Mouse (Mus musculus): ENCODE results near the gene Tulp4. TPM values are rescaled to one million over a fixed set of nuclear protein-coding genes. Genes with fewer than 3 reads are reported as not detected.

The Tulp4 gene
- polyA plus RNA-seq, 1 experiment from 2014 or later = 14.2 TPM

- Histone ChIP-seq H3K27ac (ENCODE audit: low read depth) (no peak overlapping the region), H3K9ac (replicated peaks) (no peak overlapping the region), H3K4me3 (ENCODE audit: low read depth, low read length) (no peak overlapping the region), H3K9me3 (ENCODE audit: low read length) (no peaks in the 10 kb centered on the region), H3K4me1 (ENCODE audit: insufficient read depth) (no peaks in the 10 kb centered on the region), H3K27me3 (ENCODE audit: insufficient read depth, low read length) (no peaks in the 10 kb centered on the region), H3K36me3 (replicated peaks; ENCODE audit: insufficient read depth, low read length) (no peaks in the 10 kb centered on the region), H3K4me2 (ENCODE audit: low read depth, low read length) (no peak overlapping the region)
- 51% methylated on average over 3 of the region's 3 CpGs for whole genome bisulfite sequencing (ENCODE audit: insufficient replicate concordance)
- no peak for TF ChIP-seq CTCF (IDR thresholded peaks at IDR 0.05; ENCODE audit: low read depth)
- no peak for TF ChIP-seq EP300 (IDR thresholded peaks at IDR 0.05; ENCODE audit: low read depth)
- DNase-seq (no peak), ATAC-seq (no peak)
Measured at GRCm38 (mm10) chr17:6128039-6128438, 21.8 kb downstream of the Tulp4 start.

GRCm38 (mm10) chr17:6129361-6129760 lies 23.1 kb downstream of the Tulp4 start:
- H3K27ac ChIP-seq (ENCODE audit: low read depth) = no peak overlapping the region
- no peaks in the 10 kb centered on the region for H3K9me3 ChIP-seq (ENCODE audit: low read length)
- H3K4me3 ChIP-seq (ENCODE audit: low read depth, low read length) = no peak overlapping the region
- ATAC-seq (no peak), DNase-seq (no peak)
- H3K36me3 ChIP-seq (replicated peaks; ENCODE audit: insufficient read depth, low read length) = no peaks in the 10 kb centered on the region
- 75% methylated on average over 4 of the region's 4 CpGs for WGBS (ENCODE audit: insufficient replicate concordance)
- no peak overlapping the region for H3K9ac ChIP-seq (replicated peaks)
- no peak overlapping the region for H3K4me2 ChIP-seq (ENCODE audit: low read depth, low read length)
- no peaks in the 10 kb centered on the region for H3K4me1 ChIP-seq (ENCODE audit: insufficient read depth)
- TF ChIP-seq EP300 (IDR thresholded peaks at IDR 0.05; ENCODE audit: low read depth) (no peak), CTCF (IDR thresholded peaks at IDR 0.05; ENCODE audit: low read depth) (no peak)
- no peaks in the 10 kb centered on the region for H3K27me3 ChIP-seq (ENCODE audit: insufficient read depth, low read length)

DNA sequence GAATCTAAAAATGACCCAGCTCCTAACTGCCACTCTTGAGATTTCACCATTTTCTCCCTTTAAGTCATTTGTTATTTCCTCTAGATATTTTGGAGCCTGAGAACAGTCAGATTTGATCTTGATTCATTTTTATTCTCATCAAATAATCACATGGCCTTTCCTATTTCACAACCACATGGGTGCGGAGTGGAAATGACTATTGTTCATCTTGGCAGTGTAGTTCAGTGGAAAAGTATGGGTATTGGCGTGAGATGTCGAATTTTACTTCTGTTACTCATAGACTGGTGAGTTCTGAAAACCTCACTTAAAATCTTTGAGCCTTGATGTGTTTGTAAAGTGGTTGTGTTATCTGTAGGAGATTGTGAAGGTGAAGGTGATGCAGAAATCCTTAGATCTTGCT lies 24.8 kb downstream of the Tulp4 start:
- no peak overlapping the region for H3K27ac ChIP-seq (ENCODE audit: low read depth)
- no peak overlapping the region for H3K9ac ChIP-seq (replicated peaks)
- H3K36me3 ChIP-seq (replicated peaks; ENCODE audit: insufficient read depth, low read length) = no peaks in the 10 kb centered on the region
- no peaks in the 10 kb centered on the region for H3K9me3 ChIP-seq (ENCODE audit: low read length)
- H3K4me2 ChIP-seq (ENCODE audit: low read depth, low read length) = no peak overlapping the region
- TF ChIP-seq CTCF (IDR thresholded peaks at IDR 0.05; ENCODE audit: low read depth) = no peak
- TF ChIP-seq EP300 (IDR thresholded peaks at IDR 0.05; ENCODE audit: low read depth) = no peak
- 83% methylated on average over 3 of the region's 3 CpGs for WGBS (ENCODE audit: insufficient replicate concordance)
- no peak overlapping the region for H3K4me3 ChIP-seq (ENCODE audit: low read depth, low read length)
- no peaks in the 10 kb centered on the region for H3K4me1 ChIP-seq (ENCODE audit: insufficient read depth)
- H3K27me3 ChIP-seq (ENCODE audit: insufficient read depth, low read length) = no peaks in the 10 kb centered on the region
- no peak for DNase-seq
- ATAC-seq = no peak

GRCm38 (mm10) chr17:6140875-6141274 lies 34.6 kb downstream of the Tulp4 start:
- no peak for ATAC-seq
- DNase-seq = no peak

DNA sequence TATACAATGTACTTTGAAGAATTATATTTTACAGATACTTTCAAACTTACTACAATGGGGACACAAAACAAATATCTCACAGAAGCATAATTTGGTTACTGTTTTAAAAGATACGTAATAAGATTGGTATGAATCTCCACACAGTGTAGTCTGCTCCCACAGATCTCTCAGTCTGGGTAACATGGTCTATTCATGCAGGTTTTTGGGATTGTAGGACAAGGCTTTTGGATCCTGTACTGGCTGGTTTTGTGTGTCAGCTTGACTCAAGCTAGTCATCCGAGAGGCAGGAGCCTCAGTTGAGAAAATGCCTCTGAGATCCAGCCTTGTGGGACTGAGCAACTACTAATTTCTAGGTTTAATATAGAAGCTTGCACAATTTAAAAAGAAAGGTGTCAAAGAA lies 35.1 kb downstream of the Tulp4 start:
- Histone ChIP-seq H3K9me3 (ENCODE audit: low read length) (no peaks in the 10 kb centered on the region), H3K4me2 (ENCODE audit: low read depth, low read length) (no peak overlapping the region), H3K36me3 (replicated peaks; ENCODE audit: insufficient read depth, low read length) (no peaks in the 10 kb centered on the region), H3K27me3 (ENCODE audit: insufficient read depth, low read length) (no peaks in the 10 kb centered on the region), H3K27ac (ENCODE audit: low read depth) (no peak overlapping the region), H3K4me1 (ENCODE audit: insufficient read depth) (no peaks in the 10 kb centered on the region), H3K9ac (replicated peaks) (no peak overlapping the region), H3K4me3 (ENCODE audit: low read depth, low read length) (no peak overlapping the region)
- no peak for TF ChIP-seq EP300 (IDR thresholded peaks at IDR 0.05; ENCODE audit: low read depth)
- no peak for TF ChIP-seq CTCF (IDR thresholded peaks at IDR 0.05; ENCODE audit: low read depth)
- DNase-seq (no peak), ATAC-seq (no peak)
- 88% methylated on average over 2 of the region's 2 CpGs for WGBS (ENCODE audit: insufficient replicate concordance)

More at GRCm38 (mm10) chr17:6140875-6141274, 34.6 kb downstream of the Tulp4 start:
- no peaks in the 10 kb centered on the region for H3K36me3 ChIP-seq (replicated peaks; ENCODE audit: insufficient read depth, low read length)
- H3K4me1 ChIP-seq (ENCODE audit: insufficient read depth) = no peaks in the 10 kb centered on the region
- H3K9me3 ChIP-seq (ENCODE audit: low read length) = no peaks in the 10 kb centered on the region
- H3K9ac ChIP-seq (replicated peaks) = no peak overlapping the region
- TF ChIP-seq CTCF (IDR thresholded peaks at IDR 0.05; ENCODE audit: low read depth) (no peak), EP300 (IDR thresholded peaks at IDR 0.05; ENCODE audit: low read depth) (no peak)
- WGBS (ENCODE audit: insufficient replicate concordance) = 75% methylated on average over 3 of the region's 3 CpGs
- H3K27ac ChIP-seq (ENCODE audit: low read depth) = no peak overlapping the region
- no peak overlapping the region for H3K4me2 ChIP-seq (ENCODE audit: low read depth, low read length)
- H3K27me3 ChIP-seq (ENCODE audit: insufficient read depth, low read length) = no peaks in the 10 kb centered on the region
- no peak overlapping the region for H3K4me3 ChIP-seq (ENCODE audit: low read depth, low read length)

- Histone ChIP-seq H3K27ac (ENCODE audit: low read depth) (no peak overlapping the region), H3K27me3 (ENCODE audit: insufficient read depth, low read length) (no peaks in the 10 kb centered on the region), H3K9me3 (ENCODE audit: low read length) (no peaks in the 10 kb centered on the region), H3K36me3 (replicated peaks; ENCODE audit: insufficient read depth, low read length) (no peaks in the 10 kb centered on the region), H3K4me1 (ENCODE audit: insufficient read depth) (no peaks in the 10 kb centered on the region), H3K9ac (replicated peaks) (no peak overlapping the region), H3K4me2 (ENCODE audit: low read depth, low read length) (no peak overlapping the region), H3K4me3 (ENCODE audit: low read depth, low read length) (no peak overlapping the region)
- 85% methylated on average over 2 of the region's 2 CpGs for WGBS (ENCODE audit: insufficient replicate concordance)
- DNase-seq (no peak), ATAC-seq (no peak)
- TF ChIP-seq EP300 (IDR thresholded peaks at IDR 0.05; ENCODE audit: low read depth) (no peak), CTCF (IDR thresholded peaks at IDR 0.05; ENCODE audit: low read depth) (no peak)
Measured at GRCm38 (mm10) chr17:6145244-6145643, 39.0 kb downstream of the Tulp4 start.

GRCm38 (mm10) chr17:6152941-6153340 lies 46.7 kb downstream of the Tulp4 start:
- H3K9ac ChIP-seq (replicated peaks) = no peak overlapping the region
- no peak overlapping the region for H3K4me2 ChIP-seq (ENCODE audit: low read depth, low read length)
- no peaks in the 10 kb centered on the region for H3K36me3 ChIP-seq (replicated peaks; ENCODE audit: insufficient read depth, low read length)
- H3K27me3 ChIP-seq (ENCODE audit: insufficient read depth, low read length) = no peaks in the 10 kb centered on the region
- no peak overlapping the region for H3K27ac ChIP-seq (ENCODE audit: low read depth)
- no peaks in the 10 kb centered on the region for H3K9me3 ChIP-seq (ENCODE audit: low read length)
- WGBS (ENCODE audit: insufficient replicate concordance) = 78% methylated on average over 4 of the region's 4 CpGs
- no peak for DNase-seq
- no peaks in the 10 kb centered on the region for H3K4me1 ChIP-seq (ENCODE audit: insufficient read depth)
- ATAC-seq = no peak
- H3K4me3 ChIP-seq (ENCODE audit: low read depth, low read length) = no peak overlapping the region
- TF ChIP-seq EP300 (IDR thresholded peaks at IDR 0.05; ENCODE audit: low read depth) (no peak), CTCF (IDR thresholded peaks at IDR 0.05; ENCODE audit: low read depth) (no peak)

Data from liver, postnatal 0 days (tissue).